Mouse (Mus musculus) 3T3-L1 (cell line): Measurements from ENCODE around the gene Pan3.

ENCODE experiments used
- DNase-seq: peaks from one replicate; pipeline ENCODE4 v3.0.0-alpha.2; 2015; ENCODE audit warnings: low read depth, low spot score

The Pan3 gene

DNA sequence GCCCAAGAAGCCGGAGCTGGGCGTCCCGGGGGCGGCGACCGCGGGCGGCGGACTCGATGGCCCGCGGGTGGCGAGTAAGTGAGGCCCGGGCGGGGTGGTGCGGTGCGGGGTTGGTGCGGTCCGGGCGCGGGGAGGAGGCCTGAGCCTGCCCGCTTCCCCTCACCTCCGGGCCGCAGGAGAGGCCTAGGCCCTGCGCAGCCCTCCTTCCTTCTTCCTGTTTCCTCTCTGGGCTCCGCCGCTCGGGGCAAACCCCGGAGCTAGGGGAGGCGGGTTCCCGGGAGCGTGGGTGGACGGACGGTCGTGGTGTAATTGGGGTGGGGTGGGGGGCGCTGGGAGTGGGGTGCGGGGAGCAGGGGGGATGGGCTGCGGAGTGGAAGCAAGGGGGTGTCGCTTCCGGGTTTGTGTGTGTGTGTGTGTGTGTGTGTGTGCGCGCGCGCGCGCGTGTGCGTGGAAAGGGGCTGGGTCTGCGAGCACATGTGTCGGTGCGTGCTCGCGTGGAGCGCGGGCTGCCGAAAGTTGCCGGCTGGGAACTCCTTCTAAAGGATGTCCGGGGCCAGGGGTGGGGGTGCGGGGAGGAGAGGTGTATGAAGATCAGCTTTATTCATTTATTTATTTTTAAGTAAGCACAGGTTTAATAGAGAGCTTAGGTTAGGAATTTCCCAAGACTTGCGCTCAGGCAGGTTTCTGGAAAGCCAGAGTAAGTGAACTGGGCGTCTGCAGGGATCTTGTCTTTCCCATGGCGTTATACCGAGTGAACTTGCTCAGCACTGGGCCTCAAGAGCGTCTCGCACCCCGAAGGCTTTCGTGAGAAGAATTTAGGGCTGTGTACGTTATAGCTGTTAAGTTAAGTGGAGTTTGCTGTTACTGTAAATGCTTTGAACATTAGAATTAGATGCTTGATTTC, 1.2 kb downstream of the Pan3 start:
- peak; percentile 61 for DNase-seq

GRCm38 (mm10) chr5:147432927-147433326, 3.0 kb downstream of the Pan3 start:
- no peak for DNase-seq

GRCm38 (mm10) chr5:147435224-147435623, 5.3 kb downstream of the Pan3 start:
- no peak for DNase-seq

GRCm38 (mm10) chr5:147435751-147436150, 5.8 kb downstream of the Pan3 start:
- no peak for DNase-seq

DNA sequence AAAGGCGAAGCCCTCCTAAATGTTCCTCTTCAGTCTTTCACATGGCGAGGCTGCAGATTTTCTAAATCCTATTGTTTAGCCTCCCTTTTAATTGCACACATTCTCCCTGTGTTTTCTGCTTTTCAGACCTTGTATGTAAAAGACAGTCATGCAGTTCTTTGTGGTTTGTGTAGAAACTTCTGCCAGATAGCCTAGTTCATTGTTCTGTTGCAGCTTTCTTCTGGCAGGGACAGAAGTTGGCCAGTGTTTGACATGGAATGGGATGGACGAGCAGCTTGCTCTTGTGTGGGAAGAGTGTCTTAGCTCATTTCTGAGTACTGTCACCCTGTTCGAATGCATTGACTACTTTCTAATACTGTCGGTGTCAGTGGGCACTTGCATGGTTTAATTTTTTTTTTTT, 6.5 kb downstream of the Pan3 start:
- no peak for DNase-seq

DNA sequence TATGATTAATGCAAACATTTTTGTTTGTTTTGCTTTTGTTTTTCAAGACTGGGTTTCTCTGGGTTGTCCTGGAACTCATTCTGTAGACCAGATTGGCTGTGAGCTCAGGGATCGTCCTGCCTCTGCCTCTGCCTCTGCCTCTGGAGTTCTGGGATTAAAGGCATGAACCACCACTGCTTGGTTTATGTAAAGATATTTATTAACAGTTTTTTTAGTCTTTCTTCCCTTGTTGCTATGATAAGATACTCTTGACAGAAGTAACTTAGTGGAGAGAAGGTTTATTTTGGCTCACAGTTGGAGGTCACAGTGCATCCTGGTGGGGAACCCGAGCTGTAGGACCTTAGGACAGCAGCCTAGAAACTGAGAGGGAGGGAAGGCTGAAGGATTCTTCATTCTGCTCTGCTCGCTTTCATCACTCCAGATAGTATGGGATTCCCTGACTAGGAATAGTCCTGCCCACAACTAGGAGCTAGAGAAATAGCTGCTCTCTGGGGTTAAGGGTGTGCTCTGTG, 11.1 kb downstream of the Pan3 start:
- no peak for DNase-seq

- no peak for DNase-seq
Measured at GRCm38 (mm10) chr5:147441979-147442378, 12.0 kb downstream of the Pan3 start.

- peak; percentile 28 for DNase-seq
Measured at GRCm38 (mm10) chr5:147442741-147443140, 12.8 kb downstream of the Pan3 start.

- DNase-seq: no peak
Measured at GRCm38 (mm10) chr5:147444298-147444697, 14.3 kb downstream of the Pan3 start.

DNA sequence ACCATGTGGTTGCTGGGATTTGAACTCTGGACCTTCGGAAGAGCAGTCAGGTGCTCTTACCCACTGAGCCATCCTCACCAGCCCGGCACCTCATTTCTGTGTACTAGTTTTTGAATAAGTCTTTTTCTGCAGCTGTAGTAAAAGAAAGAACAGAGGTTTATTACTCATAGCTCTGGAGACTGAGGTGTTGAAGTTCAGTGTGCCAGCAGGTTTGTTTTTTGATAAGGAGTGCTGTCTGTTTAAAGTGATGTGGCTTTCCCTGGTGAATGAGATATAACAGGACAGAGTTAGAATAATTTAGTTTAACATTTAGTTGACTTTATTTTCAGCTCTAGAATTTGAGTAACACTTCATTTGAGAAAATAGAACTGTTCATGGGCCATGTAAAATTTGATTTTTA, 14.8 kb downstream of the Pan3 start:
- no peak for DNase-seq

DNA sequence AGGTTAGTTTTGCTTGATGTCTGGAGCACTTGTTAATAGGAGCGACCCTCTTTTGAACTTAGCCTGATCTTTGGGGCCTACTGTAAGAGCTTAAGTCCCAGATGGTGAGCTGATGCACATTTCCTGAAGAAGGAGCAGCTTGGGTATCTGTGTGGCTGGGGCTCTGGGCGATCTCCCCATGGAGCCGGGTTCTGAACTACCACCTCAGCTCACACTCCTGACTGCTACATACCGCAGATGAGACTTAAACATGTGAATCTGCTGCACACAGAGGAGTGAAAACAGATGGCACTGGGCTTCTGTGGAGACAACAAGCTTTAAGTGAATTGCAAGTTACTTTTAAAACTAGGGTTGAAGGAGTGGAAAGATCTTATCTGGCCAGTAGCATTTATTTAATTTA, 15.3 kb downstream of the Pan3 start:
- DNase-seq: no peak

- no peak for DNase-seq
Measured at GRCm38 (mm10) chr5:147448526-147448925, 18.6 kb downstream of the Pan3 start.

DNA sequence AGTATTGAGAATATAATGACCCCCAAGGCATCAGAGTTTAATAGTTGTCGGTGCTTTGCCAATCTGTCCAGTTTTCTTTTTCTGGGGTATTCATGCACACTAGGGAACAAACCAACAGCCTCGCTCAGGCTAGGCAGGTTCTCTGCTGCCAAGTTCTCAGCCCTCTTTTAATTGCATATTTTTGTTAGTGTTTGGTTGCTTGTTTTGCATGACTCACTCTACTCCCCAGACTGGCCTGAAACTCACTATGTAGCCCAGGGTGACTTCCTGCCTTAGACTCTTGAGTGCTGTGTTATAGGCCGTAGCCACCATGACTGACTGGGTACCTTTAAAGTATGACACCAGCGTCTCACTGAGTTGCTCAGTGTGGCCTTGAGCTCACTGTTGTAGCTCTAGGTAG, 19.0 kb downstream of the Pan3 start:
- DNase-seq: peak; percentile 58

DNA sequence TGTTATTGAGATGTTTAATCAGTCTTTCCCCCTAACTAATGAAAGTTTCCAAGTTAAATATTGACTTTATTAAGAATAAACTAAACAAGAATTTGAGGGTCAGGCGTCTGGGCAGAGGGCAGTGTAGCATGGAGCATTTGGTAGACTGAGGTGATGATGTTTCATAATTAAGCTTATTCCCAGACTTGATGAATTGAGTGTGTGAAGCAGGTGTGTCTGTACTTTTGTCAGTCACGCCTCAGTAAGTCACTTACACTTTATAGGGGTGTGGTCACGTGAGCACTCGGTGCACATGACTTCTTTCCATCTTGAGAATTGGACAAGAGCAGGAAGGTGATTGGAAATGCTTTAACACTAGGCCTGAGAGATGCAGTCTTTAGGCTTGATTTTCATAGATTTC, 26.5 kb downstream of the Pan3 start:
- no peak for DNase-seq

GRCm38 (mm10) chr5:147459821-147460567, 30.0 kb downstream of the Pan3 start:
- no peak for DNase-seq

DNA sequence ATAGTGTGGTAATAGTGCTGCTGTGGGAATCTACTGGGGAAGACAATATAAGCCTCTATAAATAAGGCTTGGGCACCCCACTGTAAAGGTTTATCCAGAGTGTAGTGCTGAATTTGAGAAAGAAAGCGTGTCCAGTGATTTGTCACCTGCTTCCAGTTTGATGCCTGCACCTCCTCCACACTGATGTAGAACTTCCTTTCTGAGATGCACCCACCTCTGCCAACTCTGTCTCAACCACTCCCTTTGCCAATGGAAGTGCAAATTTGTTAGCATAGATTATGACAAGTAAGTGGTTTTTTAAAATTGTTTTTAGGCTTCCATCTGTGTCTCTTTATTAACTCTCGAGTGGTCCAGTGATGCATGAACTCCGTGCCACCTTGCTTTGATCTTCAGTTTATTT, 33.3 kb downstream of the Pan3 start:
- no peak for DNase-seq

- no peak for DNase-seq
Measured at GRCm38 (mm10) chr5:147466361-147466760, 36.4 kb downstream of the Pan3 start.

DNA sequence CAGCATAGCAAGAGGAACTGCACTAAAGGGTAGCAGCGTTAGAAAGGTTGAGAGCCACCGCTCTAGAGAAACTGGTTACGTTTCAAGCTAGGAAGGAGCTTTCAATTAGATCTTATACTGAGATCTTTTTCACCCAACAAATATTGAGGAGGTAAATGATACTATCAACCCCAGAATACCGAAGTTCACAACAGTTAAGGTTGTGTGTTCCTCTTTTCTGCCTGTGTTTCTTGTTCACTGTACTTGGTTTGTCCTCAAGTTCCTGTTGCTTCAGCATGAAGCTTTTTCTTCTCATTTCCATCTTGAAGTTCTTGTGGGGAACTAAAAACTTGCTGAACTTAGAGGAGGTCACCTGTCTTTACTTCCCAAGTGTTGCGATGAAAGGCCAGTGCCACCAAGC, 41.2 kb downstream of the Pan3 start:
- DNase-seq: no peak

GRCm38 (mm10) chr5:147473071-147473470, 43.1 kb downstream of the Pan3 start:
- no peak for DNase-seq

- no peak for DNase-seq
Measured at GRCm38 (mm10) chr5:147473856-147474255, 43.9 kb downstream of the Pan3 start.

DNA sequence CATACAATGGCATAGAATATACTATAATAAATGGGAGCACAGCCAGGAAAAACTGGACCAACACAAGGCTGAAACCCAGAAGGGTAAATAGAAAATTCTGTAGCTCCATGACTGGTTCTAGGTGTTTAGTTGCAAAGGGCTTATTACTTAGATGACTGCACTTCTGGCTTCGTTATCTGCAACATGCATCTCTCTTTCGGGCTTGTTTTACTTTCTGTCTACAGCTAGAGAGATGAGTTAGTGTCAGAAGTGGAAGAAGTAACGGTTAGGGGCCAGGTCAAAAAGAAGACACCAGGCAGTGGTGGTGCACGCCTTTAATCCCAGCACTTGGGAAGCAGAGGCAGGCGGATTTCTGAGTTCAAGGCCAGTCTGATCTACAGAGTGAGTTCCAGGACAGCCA, 46.1 kb downstream of the Pan3 start:
- DNase-seq: no peak

- no peak for DNase-seq
Measured at GRCm38 (mm10) chr5:147477106-147477505, 47.1 kb downstream of the Pan3 start.

DNA sequence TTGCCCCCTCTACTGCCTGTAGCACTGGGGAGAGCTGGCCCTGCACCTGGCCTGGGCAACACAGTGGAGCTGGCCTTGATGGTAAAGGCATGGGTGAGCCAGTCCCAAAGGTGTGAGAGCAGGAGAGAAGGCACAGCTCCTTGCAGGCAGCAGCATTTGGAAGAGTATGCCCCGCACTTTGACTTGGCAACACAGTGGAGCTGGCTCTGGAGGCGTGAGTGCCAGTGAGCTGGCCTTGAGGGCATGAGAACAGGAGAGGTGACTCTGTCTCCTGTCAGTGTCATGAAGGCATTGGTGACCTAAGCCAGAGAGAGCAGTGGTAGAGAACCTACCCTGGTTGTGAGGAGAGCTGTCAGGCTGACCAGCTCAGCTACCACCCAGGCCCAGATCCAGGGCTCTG, 49.4 kb downstream of the Pan3 start:
- no peak for DNase-seq
